Mouse (Mus musculus) heart, embryonic 11.5 days (tissue): Measurements from ENCODE around the gene Tnip1. TPM values are rescaled to one million over a fixed set of nuclear protein-coding genes. Genes with fewer than 3 reads are reported as not detected.
A peak's percentile ranks its signal among the peaks of the same experiment; 100 is the strongest.
"Not testable (repeated sequence)": the region's sequence is repeated elsewhere in the genome, so short reads cannot be mapped to it uniquely, and the experiment has no call there.

ENCODE experiments used
- ATAC-seq: fragments of 200-750 bp; cut with Nextera tagmentation; replicated peaks from 2 replicates; pipeline ENCODE4 v1.8.0; 2017; ENCODE audit warnings: moderate library complexity; ENCODE audit not compliant: insufficient number of reproducible peaks, low FRiP score, low TSS enrichment
- H3K27ac ChIP-seq: fragments of 300-500 bp; sonication (generic); 2 replicates; pipeline ENCODE4 v1.5.1; 2014; ENCODE audit warnings: mild to moderate bottlenecking, low read depth, low read length
- H3K27me3 ChIP-seq: fragments of 300-500 bp; sonication (generic); 2 replicates; pipeline ENCODE4 v1.6.1; 2014; ENCODE audit warnings: mild to moderate bottlenecking, low read length, mixed read lengths; ENCODE audit not compliant: control insufficient read depth, insufficient read depth
- H3K36me3 ChIP-seq: fragments of 300-500 bp; sonication (generic); 2 replicates; pipeline ENCODE4 v1.6.1; 2014; ENCODE audit warnings: mild to moderate bottlenecking, low read length, moderate library complexity, mixed read lengths; ENCODE audit not compliant: control insufficient read depth, insufficient read depth
- H3K4me1 ChIP-seq: fragments of 300-500 bp; sonication (generic); 2 replicates; pipeline ENCODE4 v1.6.1; 2014; ENCODE audit warnings: low read length; ENCODE audit not compliant: control insufficient read depth, insufficient read depth
- H3K4me2 ChIP-seq: fragments of 300-500 bp; sonication (generic); 2 replicates; pipeline ENCODE4 v1.6.1; 2014; ENCODE audit warnings: mild to moderate bottlenecking, moderate library complexity
- H3K4me3 ChIP-seq: fragments of 300-500 bp; sonication (generic); 2 replicates; pipeline ENCODE4 v1.5.1; 2014; ENCODE audit warnings: low read depth, low read length
- H3K9ac ChIP-seq: fragments of 300-500 bp; sonication (generic); 2 replicates; pipeline ENCODE4 v1.6.1; 2014; ENCODE audit warnings: mild to moderate bottlenecking, low read depth, low read length, moderate library complexity
- H3K9me3 ChIP-seq: fragments of 300-500 bp; sonication (generic); replicated peaks from 2 replicates; pipeline ENCODE4 v1.6.1; 2016; ENCODE audit warnings: low read length; ENCODE audit not compliant: control insufficient read depth
- WGBS: fragments of 180-500 bp; shearing (Covaris S2); extraction: QIAGEN DNeasy Blood & Tissue Kit; methylation state at CpG from one replicate; pipeline ENCODE4 v1.1.7; 2014; ENCODE audit not compliant: insufficient replicate concordance; 5-methylcytosine and 5-hydroxymethylcytosine counted together
- polyA plus RNA-seq: library from polyadenylated mRNA; unstranded; fragments of >200 nt; fragmentation: Nextera tagmentation; extraction: Ambion mirVana; gene quantifications from 2 replicates; pipeline ENCODE4 v1.2.1, GENCODE M21; 2014

Tnip1 gene
- polyA plus RNA-seq, 1 experiment from 2014 or later: 16.0 TPM

GRCm38 (mm10) chr11:54961921-54962320, 796 bp downstream of the Tnip1 start:
- Histone ChIP-seq H3K27me3 (no peaks in the 10 kb centered on the region), H3K9ac (no peak overlapping the region; the same call in 1 of the 2 replicates), H3K4me2 (peak overlapping the region; percentile 37; the same call in 1 of the 2 replicates), H3K36me3 (no peaks in the 10 kb centered on the region), H3K4me1 (peaks cover 26% of the 10 kb centered on the region), H3K9me3 (no peaks in the 10 kb centered on the region), H3K4me3 (no peak overlapping the region), H3K27ac (no peak overlapping the region)
- 59% methylated on average over 3 of the region's 3 CpGs for WGBS
- no peak for ATAC-seq

DNA sequence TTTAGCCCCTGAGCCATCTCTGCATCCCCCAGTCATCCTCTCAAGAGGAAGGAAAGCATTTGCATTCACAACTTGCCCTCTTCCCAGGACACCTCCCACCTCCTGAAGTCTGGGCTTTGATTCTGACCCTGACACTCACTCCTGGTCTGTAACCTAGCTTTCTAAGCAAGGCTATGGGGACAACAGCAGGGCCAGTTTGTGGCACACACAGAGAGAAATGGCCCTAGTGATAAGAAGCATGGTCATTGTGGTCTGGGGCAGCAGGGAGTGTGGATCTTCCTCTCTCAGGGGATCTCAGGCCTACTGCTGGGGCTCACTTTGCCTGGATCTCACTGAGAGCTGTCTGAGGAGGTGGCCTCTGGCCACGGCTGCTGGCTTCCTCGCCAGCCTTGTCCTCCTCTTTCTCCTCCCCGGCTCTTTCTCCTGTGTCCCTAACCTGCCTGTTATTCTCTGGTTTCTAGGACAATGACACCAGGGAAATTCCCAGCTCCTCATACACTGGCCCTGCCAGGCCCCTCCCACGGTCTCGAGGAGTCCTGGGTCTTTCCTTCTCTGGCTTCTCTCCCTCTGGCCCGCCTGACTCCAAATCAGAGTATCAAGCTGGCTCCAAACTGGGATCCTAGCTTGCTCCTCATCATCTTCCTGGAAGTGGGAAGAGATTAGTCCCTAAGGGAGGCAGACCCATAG, 1.4 kb downstream of the Tnip1 start:
- no peak for ATAC-seq
- Histone ChIP-seq H3K27ac (no peak overlapping the region), H3K4me3 (no peak overlapping the region), H3K4me2 (no peak overlapping the region), H3K9ac (no peak overlapping the region), H3K27me3 (no peaks in the 10 kb centered on the region), H3K4me1 (peaks cover 26% of the 10 kb centered on the region), H3K36me3 (no peaks in the 10 kb centered on the region), H3K9me3 (no peaks in the 10 kb centered on the region)
- 61% methylated on average over 6 of the region's 6 CpGs for WGBS

DNA sequence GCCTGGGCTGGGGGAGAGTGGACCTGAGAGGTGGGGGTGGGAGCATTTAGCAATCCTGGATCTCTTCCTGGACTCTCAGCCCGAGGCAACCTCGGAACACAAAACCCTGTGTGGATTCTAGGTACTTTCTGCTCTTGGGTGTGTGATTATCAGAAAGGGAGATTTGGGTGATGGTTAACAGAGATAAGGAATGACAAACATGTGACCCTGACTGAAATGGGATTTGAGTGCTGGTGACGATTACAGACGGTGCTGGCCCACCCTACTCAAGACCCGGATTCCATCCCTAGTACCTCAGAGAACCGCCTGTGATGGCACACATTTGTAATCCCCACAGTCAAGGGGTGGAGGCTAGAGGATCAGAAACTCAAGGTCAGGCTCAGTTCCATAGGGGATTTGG, 2.5 kb downstream of the Tnip1 start:
- Histone ChIP-seq H3K27ac (no peak overlapping the region), H3K27me3 (no peaks in the 10 kb centered on the region), H3K4me3 (no peak overlapping the region), H3K9ac (no peak overlapping the region), H3K9me3 (no peaks in the 10 kb centered on the region), H3K36me3 (no peaks in the 10 kb centered on the region), H3K4me2 (no peak overlapping the region), H3K4me1 (peaks cover 29% of the 10 kb centered on the region)
- 77% methylated on average over 6 of the region's 6 CpGs for WGBS
- no peak for ATAC-seq

- no peak overlapping the region for H3K4me3 ChIP-seq
- H3K36me3 ChIP-seq: no peaks in the 10 kb centered on the region
- peaks cover 36% of the 10 kb centered on the region for H3K4me1 ChIP-seq
- H3K27ac ChIP-seq: peak overlapping the region; percentile 70
- peak overlapping the region; percentile 13; the same call in 1 of the 2 replicates for H3K9ac ChIP-seq
- H3K27me3 ChIP-seq: no peaks in the 10 kb centered on the region
- ATAC-seq: no peak
- no peaks in the 10 kb centered on the region for H3K9me3 ChIP-seq
- 0 out of 2 replicates have a peak overlapping the region, but pooled peaks have one; percentile 20 for H3K4me2 ChIP-seq
- WGBS: 18% methylated on average over 3 of the region's 3 CpGs
Observed at GRCm38 (mm10) chr11:54958571-54959073, 4.1 kb downstream of the Tnip1 start.

- not testable (repeated sequence) for H3K27ac ChIP-seq, H3K36me3 ChIP-seq, H3K4me3 ChIP-seq, H3K9ac ChIP-seq, ATAC-seq, H3K9me3 ChIP-seq, H3K27me3 ChIP-seq, H3K4me2 ChIP-seq
- 86% methylated on average over 3 of the region's 3 CpGs for whole genome bisulfite sequencing
- H3K4me1 ChIP-seq: peaks cover 35% of the 10 kb centered on the region
Observed at GRCm38 (mm10) chr11:54957708-54958107, 5.0 kb downstream of the Tnip1 start.

GRCm38 (mm10) chr11:54956912-54957311, 5.8 kb downstream of the Tnip1 start:
- WGBS: 55% methylated on average over 7 of the region's 7 CpGs
- Histone ChIP-seq H3K9ac (no peak overlapping the region), H3K27ac (no peak overlapping the region), H3K4me1 (peaks cover 38% of the 10 kb centered on the region), H3K4me2 (no peak overlapping the region), H3K36me3 (no peaks in the 10 kb centered on the region), H3K9me3 (no peaks in the 10 kb centered on the region), H3K27me3 (no peaks in the 10 kb centered on the region), H3K4me3 (no peak overlapping the region)
- ATAC-seq: no peak

GRCm38 (mm10) chr11:54955735-54956480, 6.8 kb downstream of the Tnip1 start:
- H3K4me3 ChIP-seq: peak overlapping the region; percentile 87
- peak overlapping the region; percentile 90 for H3K27ac ChIP-seq
- peaks cover 40% of the 10 kb centered on the region for H3K4me1 ChIP-seq
- H3K36me3 ChIP-seq: no peaks in the 10 kb centered on the region
- H3K9ac ChIP-seq: peak overlapping the region; percentile 85
- H3K27me3 ChIP-seq: no peaks in the 10 kb centered on the region
- 1% methylated on average over 59 of the region's 59 CpGs for WGBS
- H3K4me2 ChIP-seq: peak overlapping the region; percentile 81
- no peaks in the 10 kb centered on the region for H3K9me3 ChIP-seq
- ATAC-seq: peak; percentile 97

DNA sequence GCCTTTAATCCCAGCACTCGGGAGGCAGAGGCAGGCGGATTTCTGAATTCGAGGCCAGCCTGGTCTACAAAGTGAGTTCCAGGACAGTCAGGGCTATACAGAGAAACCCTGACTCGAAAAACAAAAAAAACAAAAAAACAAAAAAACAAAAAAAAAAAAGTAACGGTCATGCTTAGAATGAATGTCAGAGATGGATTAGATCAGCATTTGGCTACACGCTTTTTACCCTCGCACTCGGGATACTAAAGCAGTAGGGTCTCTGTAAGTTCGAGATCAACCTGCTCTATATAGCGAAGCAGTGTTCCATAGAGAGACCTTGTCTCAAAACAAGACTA, 7.3 kb downstream of the Tnip1 start:
- not testable (repeated sequence) for H3K36me3 ChIP-seq, H3K9me3 ChIP-seq, H3K27me3 ChIP-seq, ATAC-seq, H3K27ac ChIP-seq
- Histone ChIP-seq H3K4me2 (peak overlapping the region; percentile 81), H3K4me1 (peaks cover 43% of the 10 kb centered on the region), H3K4me3 (peak overlapping the region; percentile 87), H3K9ac (peak overlapping the region; percentile 85)
- WGBS: 36% methylated on average over 10 of the region's 10 CpGs
